Mouse (Mus musculus): ENCODE data around the gene Fam53b.

DNA sequence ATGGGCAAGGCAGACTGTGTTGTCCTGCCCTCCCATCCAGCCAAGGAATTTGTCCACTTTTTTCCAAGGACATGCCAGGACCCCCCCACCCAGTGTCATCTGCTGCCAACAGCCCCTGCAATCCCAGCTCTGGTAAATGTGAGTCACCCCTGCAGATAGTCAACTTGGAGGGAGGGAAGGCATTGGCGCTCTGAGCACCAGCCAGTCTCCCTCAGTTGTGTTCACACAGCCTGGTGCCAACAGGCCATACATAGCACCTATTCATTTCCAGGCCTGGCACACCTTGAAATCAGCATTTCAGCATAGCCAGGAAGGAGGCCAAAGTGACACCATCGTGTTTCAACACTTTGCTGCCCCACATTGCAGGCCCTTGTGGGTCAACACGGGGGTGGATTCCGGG lies 129.8 kb downstream of the Fam53b start:
- TF ChIP-seq CTCF (IDR thresholded peaks at IDR 0.05; ENCODE audit: low read depth): no peak
- TF ChIP-seq EP300 (IDR thresholded peaks at IDR 0.05; ENCODE audit: low read depth): no peak
